Mouse (Mus musculus): ENCODE measurements at regions not wholly inside any gene's neighbourhood (a gene's known extent, or its start where the extent isn't known, plus 50 kb on each side); places are given as distances from the start of the nearest gene placed in this dataset.

- TF ChIP-seq ZKSCAN1 (IDR thresholded peaks at IDR 0.05; ENCODE audit: low read depth, low read length) (no peak), HCFC1 (IDR thresholded peaks at IDR 0.05; ENCODE audit: low read depth, low read length) (no peak), EP300 (IDR thresholded peaks at IDR 0.05; ENCODE audit: low read depth in 1 of 2, low read length in 2 of 2) (no peak), ZMIZ1 (IDR thresholded peaks at IDR 0.05; ENCODE audit: low read depth, low read length) (no peak)
These were observed 489.0 kb upstream of the Stxbp6 start for GRCm38 (mm10) chr12:45563325-45564030.
